Mouse (Mus musculus) thymus, postnatal 36 days (tissue): ENCODE results near the gene Cfap299.
"Not testable (repeated sequence)": the region's sequence is repeated elsewhere in the genome, so short reads cannot be mapped to it uniquely, and the experiment has no call there.

ENCODE experiments used
- DNase-seq, 2 experiments: peaks; one replicate each; pipeline ENCODE4 v3.0.0; 2022; ENCODE audit warnings: mixed read lengths in 2 of 2

Gene Cfap299

GRCm38 (mm10) chr5:98550285-98550684, 221.2 kb downstream of the Cfap299 start:
- DNase-seq: no peak

- DNase-seq: no peak
Observed at GRCm38 (mm10) chr5:98550873-98551272, 221.8 kb downstream of the Cfap299 start.

GRCm38 (mm10) chr5:98552395-98552794, 223.3 kb downstream of the Cfap299 start, which contains the start of gene Gm11111:
Gm11111 (plus strand) TSS chr5:98552695.
- no peak for DNase-seq

GRCm38 (mm10) chr5:98552811-98553601, 223.9 kb downstream of the Cfap299 start:
- DNase-seq: no peak

GRCm38 (mm10) chr5:98561301-98561700, 232.2 kb downstream of the Cfap299 start:
- DNase-seq: no peak

- no peak for DNase-seq
Observed at GRCm38 (mm10) chr5:98562806-98563205, 233.7 kb downstream of the Cfap299 start.

- DNase-seq: no peak
Observed at GRCm38 (mm10) chr5:98563801-98564200, 234.7 kb downstream of the Cfap299 start.

- no peak for DNase-seq
Observed at GRCm38 (mm10) chr5:98566461-98567193, 237.5 kb downstream of the Cfap299 start.

- no peak for DNase-seq
Observed at GRCm38 (mm10) chr5:98568481-98568880, 239.4 kb downstream of the Cfap299 start.

GRCm38 (mm10) chr5:98569029-98569513, 240.0 kb downstream of the Cfap299 start:
- DNase-seq: no peak

GRCm38 (mm10) chr5:98572392-98572791, 243.3 kb downstream of the Cfap299 start:
- no peak for DNase-seq

- DNase-seq: no peak
Observed at GRCm38 (mm10) chr5:98574711-98575470, 245.8 kb downstream of the Cfap299 start.

- no peak for DNase-seq
Observed at GRCm38 (mm10) chr5:98575471-98575834, 246.3 kb downstream of the Cfap299 start.

GRCm38 (mm10) chr5:98576538-98576937, 247.4 kb downstream of the Cfap299 start:
- not testable (repeated sequence) for DNase-seq

- no peak for DNase-seq
Observed at GRCm38 (mm10) chr5:98578398-98578797, 249.3 kb downstream of the Cfap299 start.

GRCm38 (mm10) chr5:98580811-98581210, 251.7 kb downstream of the Cfap299 start:
- DNase-seq: no peak

GRCm38 (mm10) chr5:98582051-98582450, 252.9 kb downstream of the Cfap299 start:
- no peak for DNase-seq

- DNase-seq: no peak
Observed at GRCm38 (mm10) chr5:98585915-98586314, 256.8 kb downstream of the Cfap299 start.

GRCm38 (mm10) chr5:98613511-98613910, 284.4 kb downstream of the Cfap299 start:
- no peak for DNase-seq

GRCm38 (mm10) chr5:98616902-98617301, 287.8 kb downstream of the Cfap299 start:
- DNase-seq: no peak

GRCm38 (mm10) chr5:98617416-98617815, 288.3 kb downstream of the Cfap299 start:
- no peak for DNase-seq

- no peak for DNase-seq
Observed at GRCm38 (mm10) chr5:98650345-98650744, 321.2 kb downstream of the Cfap299 start.

GRCm38 (mm10) chr5:98651049-98651448, 321.9 kb downstream of the Cfap299 start:
- no peak for DNase-seq
